Mouse (Mus musculus) embryonic facial prominence, embryonic 14.5 days (tissue): Measurements from ENCODE around the gene Rhbdf2. TPM values are rescaled to one million over a fixed set of nuclear protein-coding genes. Genes with fewer than 3 reads are reported as not detected.

Experiments used
- ATAC-seq: fragments of 200-750 bp; cut with Nextera tagmentation; 2 replicates; pipeline ENCODE4 v1.8.0; 2017; ENCODE audit warnings: low read depth, moderate number of reproducible peaks, moderate TSS enrichment
- DNase-seq: peaks from one replicate; pipeline ENCODE4 v3.0.0-alpha.2; 2015; ENCODE audit warnings: low spot score
- H3K27ac ChIP-seq: fragments of 300-500 bp; sonication (generic); replicated peaks from 2 replicates; pipeline ENCODE4 v1.5.1; 2014; ENCODE audit warnings: low read depth, mild to moderate bottlenecking, low read length, moderate library complexity
- H3K27me3 ChIP-seq: fragments of 300-500 bp; sonication (generic); replicated peaks from 2 replicates; pipeline ENCODE4 v1.6.1; 2014; ENCODE audit warnings: low read length; ENCODE audit not compliant: control insufficient read depth, insufficient read depth
- H3K36me3 ChIP-seq: fragments of 300-500 bp; sonication (generic); 2 replicates; pipeline ENCODE4 v1.6.1; 2014; ENCODE audit warnings: low read length, mixed read lengths; ENCODE audit not compliant: control insufficient read depth, insufficient read depth
- H3K4me1 ChIP-seq: fragments of 300-500 bp; sonication (generic); 2 replicates; pipeline ENCODE4 v1.6.1; 2014; ENCODE audit warnings: antibody characterized with exemption, low read length; ENCODE audit not compliant: control insufficient read depth, insufficient read depth
- H3K4me2 ChIP-seq: fragments of 300-500 bp; sonication (generic); 2 replicates; pipeline ENCODE4 v1.6.1; 2014; ENCODE audit warnings: low read depth, mild to moderate bottlenecking, low read length, moderate library complexity, mixed read lengths
- H3K4me3 ChIP-seq: fragments of 300-500 bp; sonication (generic); 2 replicates; pipeline ENCODE4 v1.5.1; 2014; ENCODE audit warnings: low read depth, mild to moderate bottlenecking, low read length
- H3K9ac ChIP-seq: fragments of 300-500 bp; sonication (generic); 2 replicates; pipeline ENCODE4 v1.6.1; 2014; ENCODE audit warnings: low read depth, mild to moderate bottlenecking, low read length, moderate library complexity, mixed read lengths
- H3K9me3 ChIP-seq: fragments of 300-500 bp; sonication (generic); 2 replicates; pipeline ENCODE4 v1.6.1; 2016; ENCODE audit warnings: low read length; ENCODE audit not compliant: control insufficient read depth
- WGBS: fragments of 180-500 bp; shearing (Covaris S2); extraction: QIAGEN DNeasy Blood & Tissue Kit; methylation state at CpG from one replicate; pipeline ENCODE4 v1.1.7; 2014; 5-methylcytosine and 5-hydroxymethylcytosine counted together
- polyA plus RNA-seq: library from polyadenylated mRNA; unstranded; fragments of >200 nt; fragmentation: Nextera tagmentation; extraction: Ambion mirVana; gene quantifications from 2 replicates; pipeline ENCODE4 v1.2.1, GENCODE M21; 2014

Rhbdf2 gene
- polyA plus RNA-seq, 1 experiment from 2014 or later: 3.6 TPM

DNA sequence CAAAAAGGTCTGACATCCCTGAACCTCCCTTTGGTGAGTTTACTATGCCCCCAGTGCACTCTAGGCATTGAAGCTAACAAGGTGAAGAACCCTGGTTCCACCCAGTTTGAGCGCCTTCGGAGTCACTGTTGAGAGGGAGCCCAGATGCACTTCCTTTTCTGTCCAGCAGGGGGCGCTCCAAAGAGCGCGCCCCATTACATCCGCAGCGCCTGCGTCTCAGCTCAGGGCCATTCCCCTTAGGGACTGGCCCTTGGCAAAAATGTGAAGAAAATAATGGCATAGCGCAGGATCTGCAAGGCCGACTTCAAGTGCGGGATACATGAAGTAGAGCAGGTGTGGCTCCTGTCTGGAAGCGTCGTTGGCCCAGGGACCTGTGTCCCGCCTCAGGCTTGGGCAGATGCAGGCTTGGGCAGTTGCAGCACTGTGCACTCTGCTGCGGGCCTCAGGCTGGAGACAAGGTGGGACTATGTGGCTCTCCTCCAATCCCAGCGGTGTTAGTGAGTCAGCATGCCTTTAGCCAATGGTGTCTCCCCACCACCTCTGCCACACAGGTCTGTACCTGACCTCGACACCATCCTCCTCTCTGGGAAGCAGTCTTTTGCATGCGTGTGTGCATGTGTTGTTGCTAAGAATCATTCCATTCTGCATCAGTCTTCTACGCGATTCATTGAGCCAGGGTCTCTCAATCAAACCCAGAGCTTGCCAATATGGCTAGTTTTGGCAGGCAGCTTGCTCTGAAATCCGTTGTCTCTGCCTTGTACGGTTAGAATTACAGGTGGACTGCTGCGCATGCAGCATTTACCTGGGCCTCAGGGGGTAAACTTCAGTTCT is 39.8 kb downstream of the Rhbdf2 start:
- Histone ChIP-seq H3K9me3 (no peaks in the 10 kb centered on the region), H3K4me3 (no peak overlapping the region), H3K9ac (no peak overlapping the region), H3K27ac (no peak overlapping the region), H3K36me3 (no peaks in the 10 kb centered on the region), H3K27me3 (no peaks in the 10 kb centered on the region), H3K4me2 (peak overlapping the region; percentile 30), H3K4me1 (peaks cover 6% of the 10 kb centered on the region; the same call in 1 of the 2 replicates)
- WGBS: 19% methylated on average over 23 of the region's 23 CpGs
- ATAC-seq (peak; percentile 28; the same call in 1 of the 2 replicates), DNase-seq (peak; percentile 45)

DNA sequence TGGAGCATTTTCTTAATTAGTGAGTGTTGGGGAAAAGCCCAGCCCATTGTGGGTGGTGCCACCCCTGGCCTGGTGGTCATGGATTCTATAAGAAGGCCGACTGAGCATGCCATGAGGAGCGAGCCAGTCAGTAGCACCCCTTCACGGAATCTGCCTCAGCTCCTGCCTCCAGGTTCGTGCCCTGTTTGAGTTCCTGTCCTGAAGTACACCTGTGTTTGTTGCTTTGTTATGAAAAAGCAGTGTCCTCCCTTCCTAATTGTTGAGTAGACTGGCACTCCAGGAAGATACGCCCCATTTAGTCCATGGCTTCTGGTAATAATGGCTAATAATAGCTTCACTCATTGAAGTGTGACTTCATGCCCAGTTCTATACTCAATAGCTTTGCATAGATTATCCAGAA is 40.5 kb downstream of the Rhbdf2 start, which contains the start of gene Aanat:
Aanat (plus strand) TSS at position 123 of the 400 bp plus-strand sequence.
- H3K4me2 ChIP-seq: peak within 1 kb of the TSS; percentile 30
- no peak for ATAC-seq

DNA sequence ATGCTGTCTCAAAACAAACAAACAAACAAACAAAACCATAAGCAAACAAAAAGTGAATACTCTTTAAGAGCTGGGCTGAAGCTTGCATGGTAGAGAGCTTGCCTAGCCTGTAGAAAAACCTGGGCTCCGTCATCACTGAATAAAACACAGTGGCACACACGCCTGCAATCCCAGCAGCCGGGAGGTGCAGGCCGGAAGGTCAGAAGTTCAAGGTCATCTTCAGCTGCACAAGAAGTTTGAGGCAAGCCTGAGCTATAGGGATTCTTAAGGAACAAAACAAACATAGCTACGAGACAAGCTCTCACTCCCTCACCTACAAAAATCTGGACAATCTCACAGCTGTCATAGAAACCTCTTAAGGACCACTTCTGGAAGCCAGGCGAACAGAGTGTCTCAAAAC is 41.1 kb downstream of the Rhbdf2 start:
- no peak overlapping the region for H3K27ac ChIP-seq
- 72% methylated on average over 6 of the region's 6 CpGs for WGBS
- DNase-seq: no peak

More for the DNA sequence above, 40.5 kb downstream of the Rhbdf2 start, which contains the start of gene Aanat:
- Histone ChIP-seq H3K4me3 (no peak within 1 kb of the TSS), H3K27me3 (no peaks in the 10 kb centered on the region), H3K4me1 (peaks cover 6% of the 10 kb centered on the region; the same call in 1 of the 2 replicates), H3K27ac (no peak within 1 kb of the TSS), H3K9ac (no peak within 1 kb of the TSS), H3K36me3 (no peaks in the 10 kb centered on the region), H3K9me3 (no peaks in the 10 kb centered on the region)
- no peak for DNase-seq
- WGBS: 61% methylated on average over 5 of the region's 5 CpGs

DNA sequence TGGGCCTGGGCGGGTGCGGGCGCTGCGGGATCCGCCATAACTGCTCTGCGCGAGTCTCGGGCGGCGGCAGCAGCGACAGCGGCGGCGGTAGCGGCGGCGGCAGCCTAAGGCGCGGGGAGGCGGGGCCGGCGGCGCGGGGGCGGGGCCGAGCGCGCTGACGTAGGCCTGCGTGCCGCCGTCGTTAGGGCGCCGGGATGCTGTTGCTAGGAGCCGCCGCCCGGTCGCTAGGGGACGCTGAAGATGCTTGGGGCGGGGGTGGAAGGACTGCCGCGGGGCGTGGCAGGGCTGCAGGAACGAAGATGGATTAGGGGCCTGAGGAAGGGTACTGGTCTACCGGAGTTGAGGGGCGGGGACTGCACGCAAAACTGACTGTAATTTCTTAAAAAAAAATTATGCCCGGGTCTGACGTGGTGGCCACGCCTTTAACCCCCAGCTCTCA is 45.4 kb downstream of the Rhbdf2 start, which contains the start of gene Ube2o:
Ube2o (minus strand) TSS at position 72 of the 439 bp plus-strand sequence.
- Histone ChIP-seq H3K36me3 (no peaks in the 10 kb centered on the region), H3K4me2 (peak within 1 kb of the TSS; percentile 88), H3K4me3 (peak within 1 kb of the TSS; percentile 98), H3K4me1 (peaks cover 7% of the 10 kb centered on the region), H3K27ac (peak within 1 kb of the TSS; percentile 91), H3K9ac (peak within 1 kb of the TSS; percentile 92), H3K9me3 (no peaks in the 10 kb centered on the region), H3K27me3 (no peaks in the 10 kb centered on the region)
- peak; percentile 91 for ATAC-seq
- 4% methylated on average over 15 of the region's 51 CpGs for WGBS
- peak; percentile 88 for DNase-seq

More for the DNA sequence above, 41.1 kb downstream of the Rhbdf2 start:
- no peak overlapping the region for H3K4me3 ChIP-seq
- no peaks in the 10 kb centered on the region for H3K36me3 ChIP-seq
- no peaks in the 10 kb centered on the region for H3K9me3 ChIP-seq
- ATAC-seq: no peak
- no peak overlapping the region for H3K9ac ChIP-seq
- no peaks in the 10 kb centered on the region for H3K27me3 ChIP-seq
- H3K4me2 ChIP-seq: no peak overlapping the region
- H3K4me1 ChIP-seq: peaks cover 6% of the 10 kb centered on the region; the same call in 1 of the 2 replicates

DNA sequence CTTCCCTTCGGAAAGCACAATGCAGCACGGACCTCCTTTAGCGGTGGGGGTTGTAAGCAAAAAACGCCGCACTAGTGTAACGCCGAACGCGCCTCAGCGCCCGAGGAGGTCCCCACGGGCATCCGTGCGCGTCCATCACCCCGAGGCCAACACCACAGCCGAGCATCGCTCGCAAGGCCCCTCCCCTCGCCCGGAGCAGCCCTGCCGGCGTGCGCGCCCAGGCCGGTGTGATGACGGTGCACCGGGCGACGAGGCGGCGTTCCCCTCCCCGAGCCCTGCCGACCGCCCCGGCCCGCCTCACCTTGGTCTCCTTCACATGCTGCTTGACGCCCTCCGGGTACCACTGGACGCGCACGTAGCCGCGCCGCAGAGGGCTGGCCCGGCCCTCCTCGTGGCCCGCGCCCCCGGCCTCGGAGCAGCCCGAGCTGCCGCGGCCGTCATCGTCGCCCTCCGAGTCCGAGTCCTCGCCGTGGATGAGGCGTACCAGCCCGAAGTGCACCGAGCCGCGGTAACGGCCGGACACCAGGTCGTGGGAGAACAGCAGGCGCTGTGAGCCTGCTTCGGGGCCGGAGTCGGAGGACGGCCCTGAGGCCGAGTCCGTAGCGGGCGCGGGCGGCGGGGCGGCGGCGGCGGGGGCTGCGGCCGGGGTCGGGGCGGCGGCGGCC is 46.0 kb downstream of the Rhbdf2 start:
- 1% methylated on average over 58 of the region's 91 CpGs for WGBS
- no peaks in the 10 kb centered on the region for H3K27me3 ChIP-seq
- DNase-seq (peak; percentile 44), ATAC-seq (peak; percentile 81)
- no peaks in the 10 kb centered on the region for H3K9me3 ChIP-seq
- H3K4me3 ChIP-seq: peak overlapping the region; percentile 98
- peak overlapping the region; percentile 92 for H3K9ac ChIP-seq
- peaks cover 11% of the 10 kb centered on the region for H3K4me1 ChIP-seq
- H3K36me3 ChIP-seq: no peaks in the 10 kb centered on the region
- peak overlapping the region; percentile 88 for H3K4me2 ChIP-seq
- peak overlapping the region; percentile 91 for H3K27ac ChIP-seq

DNA sequence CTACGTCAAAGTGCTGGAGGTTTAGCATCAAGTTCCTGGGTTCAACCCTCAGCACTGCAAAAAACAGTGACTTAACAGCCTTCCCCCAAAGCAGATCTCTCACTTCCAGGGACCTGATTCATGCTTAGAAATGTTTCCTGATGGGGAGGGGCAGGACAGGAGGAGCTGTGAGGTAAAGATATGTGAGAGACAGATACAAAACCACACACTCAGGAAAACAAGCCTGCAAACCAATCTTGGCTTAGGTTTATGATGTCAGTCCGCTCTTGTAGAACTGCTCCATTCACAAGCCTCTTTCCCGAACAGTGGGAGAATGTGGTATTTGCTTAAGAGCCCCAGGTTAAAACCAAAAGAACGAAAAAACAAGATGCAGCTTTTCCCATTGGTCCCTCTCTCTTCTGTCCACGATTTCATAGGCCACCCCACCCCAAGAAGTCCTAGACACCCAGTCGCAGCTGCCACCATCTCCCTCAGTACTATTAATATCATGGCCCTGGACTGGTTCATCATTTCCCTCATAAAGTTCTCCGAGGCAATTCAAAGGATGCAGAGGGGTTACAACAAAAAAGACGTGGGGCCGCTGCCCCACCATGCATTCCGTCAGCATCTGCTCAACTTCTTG is 46.7 kb downstream of the Rhbdf2 start:
- ATAC-seq (no peak), DNase-seq (no peak)
- Histone ChIP-seq H3K9ac (peak overlapping the region; percentile 92), H3K27ac (peak overlapping the region; percentile 91; the same call in 1 of the 2 replicates), H3K4me1 (peaks cover 12% of the 10 kb centered on the region), H3K9me3 (no peaks in the 10 kb centered on the region), H3K4me2 (peak overlapping the region; percentile 88), H3K4me3 (peak overlapping the region; percentile 98), H3K36me3 (no peaks in the 10 kb centered on the region), H3K27me3 (no peaks in the 10 kb centered on the region)
- WGBS: 18% methylated on average over 10 of the region's 10 CpGs

DNA sequence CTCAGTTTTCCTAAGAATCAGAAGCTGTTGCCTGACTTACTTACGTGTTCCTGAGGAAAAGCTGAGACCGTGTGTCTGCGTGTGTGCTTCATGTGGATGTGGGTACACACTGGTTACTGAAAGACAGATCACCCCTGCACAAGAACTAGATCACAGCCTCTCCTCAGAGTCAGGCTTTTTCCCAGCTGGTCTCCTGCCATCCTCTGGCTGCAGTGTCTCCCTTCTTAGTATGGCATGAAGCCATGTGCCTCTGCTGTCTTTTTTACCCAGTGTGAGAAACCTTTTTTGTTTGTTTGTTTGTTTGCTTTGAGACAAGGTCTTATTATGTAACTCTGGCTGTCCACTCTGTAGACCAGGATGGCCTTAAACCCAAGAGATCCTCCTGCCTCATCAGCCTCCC is 47.5 kb downstream of the Rhbdf2 start:
- Histone ChIP-seq H3K36me3 (no peaks in the 10 kb centered on the region), H3K4me3 (no peak overlapping the region), H3K27me3 (no peaks in the 10 kb centered on the region), H3K4me1 (peaks cover 18% of the 10 kb centered on the region), H3K9ac (no peak overlapping the region), H3K4me2 (no peak overlapping the region), H3K27ac (no peak overlapping the region), H3K9me3 (no peaks in the 10 kb centered on the region)
- ATAC-seq (no peak), DNase-seq (no peak)
- WGBS: 96% methylated on average over 3 of the region's 3 CpGs

DNA sequence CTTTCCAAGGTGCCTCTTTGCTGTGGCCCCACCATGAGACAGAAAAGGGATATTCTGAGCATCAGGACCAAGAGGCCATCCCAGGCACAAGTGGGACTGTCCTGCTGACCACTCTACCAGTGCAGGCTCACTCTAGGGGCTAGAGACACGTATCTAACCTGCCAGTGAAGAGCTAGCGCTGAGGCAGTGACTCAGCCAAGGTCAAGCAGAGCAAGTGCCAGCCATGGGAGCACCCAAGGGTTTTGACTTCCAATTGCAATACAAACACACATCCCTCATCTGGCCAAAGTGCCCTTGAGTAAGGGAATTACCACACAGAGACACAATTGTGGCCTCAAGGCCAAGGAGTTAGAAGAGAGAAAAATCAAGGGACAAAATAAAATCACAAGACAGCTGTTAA is 51.4 kb downstream of the Rhbdf2 start:
- no peak for ATAC-seq
- Histone ChIP-seq H3K4me2 (no peak overlapping the region), H3K9ac (no peak overlapping the region), H3K27me3 (no peaks in the 10 kb centered on the region), H3K4me1 (peaks cover 29% of the 10 kb centered on the region), H3K9me3 (no peaks in the 10 kb centered on the region), H3K36me3 (no peaks in the 10 kb centered on the region), H3K4me3 (no peak overlapping the region), H3K27ac (no peak overlapping the region)
- WGBS: 63% methylated on average over 2 of the region's 2 CpGs
- no peak for DNase-seq
